Mouse (Mus musculus) adrenal gland, adult 18-20 months (tissue): Measurements from ENCODE around the gene Shisa2. TPM values are rescaled to one million over a fixed set of nuclear protein-coding genes. Genes with fewer than 3 reads are reported as not detected.

Experiments
- DNase-seq, 2 experiments: peaks; one replicate each; pipeline ENCODE4 v3.0.0; 2021 to 2022; ENCODE audit warnings: low spot score in 2 of 2
- total RNA-seq, 2 experiments: library from RNA; stranded (reverse); gene quantifications; 1 replicate in 1 of 2; 2 replicates in 1 of 2; pipeline ENCODE4 v1.2.3; 2021

Gene Shisa2
- total RNA-seq, 2 experiments from 2014 or later, result 0.74 to 1.2 TPM

- DNase-seq, result no peak
These were observed 5.0 kb downstream of the Shisa2 start for GRCm38 (mm10) chr14:59630096-59630495.

GRCm38 (mm10) chr14:59632067-59632466, 7.0 kb downstream of the Shisa2 start:
- DNase-seq, result no peak

- DNase-seq, result no peak
These were observed 8.3 kb downstream of the Shisa2 start for GRCm38 (mm10) chr14:59633295-59633898.

GRCm38 (mm10) chr14:59633988-59634387, 8.9 kb downstream of the Shisa2 start:
- no peak for DNase-seq

- no peak for DNase-seq
These were observed 14.0 kb downstream of the Shisa2 start for GRCm38 (mm10) chr14:59638906-59639703.

- no peak for DNase-seq
These were observed 16.7 kb downstream of the Shisa2 start for GRCm38 (mm10) chr14:59641856-59642255.

GRCm38 (mm10) chr14:59643582-59643981, 18.5 kb downstream of the Shisa2 start:
- DNase-seq, result no peak

- DNase-seq, result no peak
These were observed 19.1 kb downstream of the Shisa2 start for GRCm38 (mm10) chr14:59644166-59644565.

GRCm38 (mm10) chr14:59644896-59645295, 19.8 kb downstream of the Shisa2 start:
- DNase-seq, result no peak

- peak in 1 of 2 experiments; percentile 16 for DNase-seq
These were observed 22.0 kb downstream of the Shisa2 start for GRCm38 (mm10) chr14:59646826-59647697.

- DNase-seq, result peak in 1 of 2 experiments; percentile 6
These were observed 23.5 kb downstream of the Shisa2 start for GRCm38 (mm10) chr14:59648611-59649010.

GRCm38 (mm10) chr14:59649337-59649736, 24.2 kb downstream of the Shisa2 start:
- no peak for DNase-seq

- no peak for DNase-seq
These were observed 31.5 kb downstream of the Shisa2 start for GRCm38 (mm10) chr14:59656591-59656990.

- no peak for DNase-seq
These were observed 32.0 kb downstream of the Shisa2 start for GRCm38 (mm10) chr14:59657098-59657497.

GRCm38 (mm10) chr14:59672893-59673515, 47.9 kb downstream of the Shisa2 start:
- no peak for DNase-seq

- DNase-seq, result no peak
These were observed 49.4 kb downstream of the Shisa2 start for GRCm38 (mm10) chr14:59674556-59674955.

- no peak for DNase-seq
These were observed 50.2 kb downstream of the Shisa2 start for GRCm38 (mm10) chr14:59675330-59675729.

- no peak for DNase-seq
These were observed 52.5 kb downstream of the Shisa2 start for GRCm38 (mm10) chr14:59677598-59678003.
